Mouse (Mus musculus): ENCODE measurements around the gene Cav3.

DNA sequence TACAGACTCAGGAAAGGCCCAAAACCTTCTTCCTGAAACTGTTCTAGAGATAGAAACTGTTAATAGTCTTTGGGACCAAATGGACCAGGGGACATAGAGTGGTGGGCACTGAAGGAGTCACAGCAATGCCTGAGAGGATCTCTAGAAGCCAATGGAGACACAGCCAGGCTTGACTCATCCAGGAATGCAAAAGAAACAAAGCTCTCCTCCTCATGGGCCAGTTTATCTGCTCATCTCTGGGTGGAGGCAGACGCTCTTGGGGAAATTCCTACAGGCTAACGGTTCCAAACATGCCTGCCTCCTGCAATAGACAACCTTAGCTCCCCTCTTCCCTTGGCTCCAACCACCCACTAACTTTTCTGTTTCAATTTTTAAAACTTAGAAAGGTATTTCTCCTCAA is 38.2 kb downstream of the Cav3 start:
- TF ChIP-seq CTCF (conservative IDR thresholded peaks at IDR 0.05; ENCODE audit: insufficient read depth, insufficient read length, low read depth, low read length), result no peak
- TF ChIP-seq POLR2A (IDR thresholded peaks at IDR 0.05; ENCODE audit: low read depth, low read length), result no peak

All from kidney, adult 2 months (tissue).